Mouse (Mus musculus): ENCODE measurements at regions not wholly inside any gene's neighbourhood (a gene's known extent, or its start where the extent isn't known, plus 50 kb on each side); places are given as distances from the start of the nearest gene placed in this dataset.

DNA sequence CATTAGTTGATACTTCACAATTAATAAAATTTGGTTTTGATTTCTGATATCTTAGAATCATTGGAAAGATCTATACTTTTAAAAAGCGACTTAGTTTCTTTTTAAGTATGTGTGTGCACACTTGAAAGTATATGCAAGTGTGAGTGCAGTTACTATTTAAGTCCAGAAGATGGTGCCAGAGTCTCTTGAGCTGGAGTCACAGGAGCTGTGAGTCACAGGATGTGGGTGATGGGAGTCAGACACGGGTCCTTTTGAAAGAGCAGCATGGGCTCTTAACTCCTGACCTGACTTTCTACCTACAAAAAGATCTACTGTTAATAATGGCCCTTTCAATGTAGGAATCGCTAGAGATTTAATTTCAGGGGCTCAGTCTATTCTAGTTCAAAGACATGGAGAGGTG lies 87.8 kb upstream of the Cntnap4 start:
- no peak for DNase-seq

DNA sequence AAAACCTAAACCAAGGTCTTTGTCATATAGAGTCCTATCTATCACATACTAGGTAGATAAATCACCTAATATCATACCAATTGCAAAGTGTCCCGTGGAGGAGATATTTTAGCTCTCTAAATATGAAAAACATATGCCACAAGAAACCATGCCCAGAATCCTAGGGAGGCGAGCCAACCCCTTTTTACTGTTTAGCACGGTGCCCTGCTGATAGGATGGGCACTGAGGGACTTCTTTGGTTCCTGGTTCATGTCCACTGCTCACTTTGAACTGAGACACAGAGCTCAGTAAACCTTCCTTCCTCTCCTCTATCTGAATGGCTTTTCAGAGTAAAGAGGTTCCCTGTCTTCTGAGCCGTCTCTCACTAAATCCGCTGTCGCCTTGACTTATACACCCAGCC lies 77.6 kb upstream of the Cntnap4 start:
- peak; percentile 71 to 79 for DNase-seq

DNA sequence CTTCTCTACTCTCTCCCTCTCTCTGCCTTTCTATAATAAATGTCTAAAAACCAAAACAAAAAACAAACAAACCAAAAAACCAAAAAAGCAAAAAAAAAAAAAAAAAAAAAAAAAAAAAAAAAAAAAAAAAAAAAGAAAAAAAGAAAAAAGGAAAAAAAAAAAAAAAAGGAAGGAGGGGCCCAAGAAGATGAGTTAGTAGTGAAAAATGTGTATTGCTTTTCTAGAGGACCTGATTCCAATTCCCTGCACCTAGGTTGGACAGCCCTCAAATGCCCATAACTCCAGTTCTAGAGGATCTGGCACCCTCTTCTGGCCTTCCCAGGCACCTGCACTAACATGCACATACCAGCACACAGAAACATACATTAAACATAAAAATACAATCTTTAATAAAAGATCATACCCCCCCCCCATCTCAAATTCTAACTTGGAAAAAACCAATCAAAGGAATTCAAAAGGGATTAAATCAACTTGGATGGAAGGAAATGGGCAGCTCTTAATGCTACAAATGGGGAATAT lies 70.9 kb upstream of the Cntnap4 start:
- no peak for DNase-seq

DNA sequence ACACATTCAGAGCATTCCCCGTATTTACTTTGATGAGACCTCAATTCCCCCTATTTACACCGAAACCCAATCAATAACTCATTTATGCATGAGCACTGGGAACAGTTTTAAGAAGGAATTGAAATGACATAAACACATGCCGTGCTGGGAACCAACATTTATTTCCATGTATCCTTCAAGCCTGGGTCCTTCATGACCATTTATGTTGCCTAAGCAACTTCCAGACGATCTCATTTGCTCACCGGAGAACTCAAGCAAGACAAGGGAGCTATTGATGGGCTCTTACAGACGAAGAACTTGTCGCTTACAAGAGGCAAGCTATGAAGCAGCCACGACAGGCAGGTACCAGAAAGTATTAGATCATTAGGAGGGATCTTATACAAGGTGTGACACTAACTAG lies 65.8 kb upstream of the Cntnap4 start:
- DNase-seq = no peak
